Mouse (Mus musculus) ES-Bruce4 (cell line): Measurements from ENCODE around the gene Mrm1. TPM values are rescaled to one million over a fixed set of nuclear protein-coding genes. Genes with fewer than 3 reads are reported as not detected.

ENCODE experiments used
- H3K27ac ChIP-seq: 2 replicates; pipeline ENCODE4 v1.5.1; 2012; ENCODE audit warnings: low read length, inconsistent platforms; ENCODE audit not compliant: insufficient read depth
- H3K27me3 ChIP-seq: 2 replicates; pipeline ENCODE4 v1.6.1; 2012; ENCODE audit warnings: mild to moderate bottlenecking, low read length, inconsistent platforms; ENCODE audit not compliant: control insufficient read depth, poor library complexity, insufficient read depth, severe bottlenecking
- H3K36me3 ChIP-seq: 2 replicates; pipeline ENCODE4 v1.6.1; 2012; ENCODE audit warnings: inconsistent platforms, mild to moderate bottlenecking, low read length, moderate library complexity; ENCODE audit not compliant: control insufficient read depth, poor library complexity, insufficient read depth, severe bottlenecking
- H3K4me1 ChIP-seq: one replicate; pipeline ENCODE4 v1.8.1; 2011; ENCODE audit warnings: low read length; ENCODE audit not compliant: control insufficient read depth, insufficient read depth
- H3K4me3 ChIP-seq: 2 replicates; pipeline ENCODE4 v1.5.1; 2011; ENCODE audit warnings: low read depth, mild to moderate bottlenecking, low read length
- H3K9ac ChIP-seq: 2 replicates; pipeline ENCODE4 v1.6.1; 2012; ENCODE audit warnings: low read depth, mild to moderate bottlenecking, inconsistent platforms; ENCODE audit not compliant: poor library complexity, severe bottlenecking
- H3K9me3 ChIP-seq: replicated peaks from 2 replicates; pipeline ENCODE4 v1.6.1; 2012; ENCODE audit warnings: mild to moderate bottlenecking, low read length, inconsistent platforms; ENCODE audit not compliant: control insufficient read depth, poor library complexity, insufficient read depth, severe bottlenecking
- CTCF ChIP-seq: IDR thresholded peaks from one replicate; pipeline ENCODE4 v1.8.1; 2011; ENCODE audit warnings: low read depth, low read length
- EP300 ChIP-seq: IDR thresholded peaks from 2 replicates; pipeline ENCODE4 v1.6.1; 2011; ENCODE audit warnings: low read depth, low read length; ENCODE audit not compliant: insufficient read depth
- POLR2A ChIP-seq: IDR thresholded peaks from one replicate; pipeline ENCODE4 v1.8.1; 2011; ENCODE audit warnings: low read length; ENCODE audit not compliant: insufficient read depth
- polyA plus RNA-seq: library from polyadenylated mRNA; stranded (reverse); fragments of >200 nt; gene quantifications from 2 replicates; pipeline ENCODE4 v1.2.4, GENCODE M21; 2011; ENCODE audit warnings: low read depth; ENCODE audit not compliant: missing spikeins, insufficient read depth, insufficient read length

Gene Mrm1
- polyA plus RNA-seq, 1 experiment: 10.3 TPM

- Histone ChIP-seq H3K4me1 (no peaks in the 10 kb centered on the region), H3K9me3 (no peaks in the 10 kb centered on the region), H3K4me3 (no peak overlapping the region), H3K9ac (no peak overlapping the region), H3K36me3 (no peaks in the 10 kb centered on the region), H3K27ac (no peak overlapping the region), H3K27me3 (no peaks in the 10 kb centered on the region)
- no peak for TF ChIP-seq POLR2A
- TF ChIP-seq CTCF: no peak
- no peak for TF ChIP-seq EP300
Observed at GRCm38 (mm10) chr11:84793545-84793944, 25.8 kb downstream of the Mrm1 start.

GRCm38 (mm10) chr11:84790383-84790782, 28.9 kb downstream of the Mrm1 start:
- Histone ChIP-seq H3K9me3 (no peaks in the 10 kb centered on the region), H3K9ac (no peak overlapping the region), H3K36me3 (no peaks in the 10 kb centered on the region), H3K4me3 (no peak overlapping the region), H3K27me3 (no peaks in the 10 kb centered on the region), H3K27ac (no peak overlapping the region), H3K4me1 (no peaks in the 10 kb centered on the region)
- no peak for TF ChIP-seq CTCF
- TF ChIP-seq EP300: no peak
- TF ChIP-seq POLR2A: no peak

GRCm38 (mm10) chr11:84780143-84780870, 39.0 kb downstream of the Mrm1 start:
- no peak overlapping the region for H3K27ac ChIP-seq
- H3K9ac ChIP-seq: no peak overlapping the region
- H3K4me3 ChIP-seq: no peak overlapping the region
- no peak for TF ChIP-seq EP300
- TF ChIP-seq CTCF: no peak
- TF ChIP-seq POLR2A: no peak
- H3K36me3 ChIP-seq: no peaks in the 10 kb centered on the region
- no peaks in the 10 kb centered on the region for H3K9me3 ChIP-seq
- H3K27me3 ChIP-seq: no peaks in the 10 kb centered on the region
- no peaks in the 10 kb centered on the region for H3K4me1 ChIP-seq

- Histone ChIP-seq H3K27me3 (no peaks in the 10 kb centered on the region), H3K4me3 (no peak overlapping the region), H3K27ac (no peak overlapping the region), H3K4me1 (no peaks in the 10 kb centered on the region), H3K9ac (no peak overlapping the region), H3K9me3 (no peaks in the 10 kb centered on the region), H3K36me3 (no peaks in the 10 kb centered on the region)
- TF ChIP-seq POLR2A (no peak), EP300 (no peak), CTCF (no peak)
Observed at GRCm38 (mm10) chr11:84775560-84775959, 43.8 kb downstream of the Mrm1 start.

GRCm38 (mm10) chr11:84774870-84775514, 44.3 kb downstream of the Mrm1 start:
- H3K27ac ChIP-seq: no peak overlapping the region
- H3K9me3 ChIP-seq: no peaks in the 10 kb centered on the region
- no peak overlapping the region for H3K4me3 ChIP-seq
- H3K4me1 ChIP-seq: no peaks in the 10 kb centered on the region
- H3K9ac ChIP-seq: no peak overlapping the region
- no peaks in the 10 kb centered on the region for H3K27me3 ChIP-seq
- TF ChIP-seq EP300: no peak
- H3K36me3 ChIP-seq: no peaks in the 10 kb centered on the region

GRCm38 (mm10) chr11:84767898-84768297, 51.4 kb downstream of the Mrm1 start:
- no peak overlapping the region for H3K27ac ChIP-seq
- no peaks in the 10 kb centered on the region for H3K4me1 ChIP-seq

More at GRCm38 (mm10) chr11:84767898-84768297, 51.4 kb downstream of the Mrm1 start:
- no peak for TF ChIP-seq POLR2A
- no peaks in the 10 kb centered on the region for H3K36me3 ChIP-seq
- H3K27me3 ChIP-seq: no peaks in the 10 kb centered on the region
- H3K4me3 ChIP-seq: no peak overlapping the region
- no peak overlapping the region for H3K9ac ChIP-seq
- no peaks in the 10 kb centered on the region for H3K9me3 ChIP-seq
